Mouse (Mus musculus) spleen, postnatal 36 days (tissue): ENCODE results near the gene Trp53bp2.

Experiments used
- DNase-seq, 2 experiments: peaks; one replicate each; pipeline ENCODE4 v3.0.0; 2022; ENCODE audit warnings: low spot score in 2 of 2, mixed read lengths in 1 of 2

Gene Trp53bp2

DNA sequence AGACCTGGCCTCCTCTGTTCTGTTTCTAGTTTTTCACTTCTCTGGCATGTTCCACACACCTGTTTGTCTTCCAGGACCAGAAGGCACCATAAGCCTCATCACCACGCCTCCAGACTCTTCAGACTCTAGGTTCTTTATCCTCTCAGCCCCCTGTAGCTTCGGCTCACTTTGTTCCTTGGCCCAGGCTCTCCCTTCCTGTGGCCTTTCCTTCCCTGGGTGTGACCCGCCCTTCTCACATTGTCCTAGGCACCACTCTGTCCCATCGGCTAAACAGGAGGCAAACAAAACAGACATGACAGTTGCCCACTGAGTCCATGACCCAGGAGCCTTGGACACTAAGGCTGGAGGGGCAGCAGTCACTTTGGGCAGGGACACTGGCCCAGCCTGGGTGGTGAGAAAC is 91.3 kb downstream of the Trp53bp2 start:
- no peak for DNase-seq

DNA sequence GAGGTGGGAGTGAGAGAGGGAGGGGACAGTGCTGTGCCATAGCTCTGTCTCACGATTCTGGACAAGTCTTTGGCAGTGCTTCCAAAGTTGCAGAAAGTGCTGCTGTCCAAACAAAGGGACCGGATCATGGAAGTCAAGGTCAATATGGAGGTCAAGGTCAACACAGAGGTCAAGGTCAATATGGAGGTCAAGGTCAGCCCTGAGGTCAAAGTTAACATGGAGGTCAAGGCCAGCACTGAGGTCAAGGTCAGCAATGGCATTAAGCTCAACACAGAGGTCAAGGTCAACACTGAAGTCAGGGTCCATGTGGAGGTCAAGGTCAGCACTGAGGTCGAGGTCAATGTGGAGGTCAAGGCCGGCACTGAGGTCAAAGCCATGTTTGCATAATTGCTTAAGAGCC is 91.9 kb downstream of the Trp53bp2 start:
- no peak for DNase-seq

DNA sequence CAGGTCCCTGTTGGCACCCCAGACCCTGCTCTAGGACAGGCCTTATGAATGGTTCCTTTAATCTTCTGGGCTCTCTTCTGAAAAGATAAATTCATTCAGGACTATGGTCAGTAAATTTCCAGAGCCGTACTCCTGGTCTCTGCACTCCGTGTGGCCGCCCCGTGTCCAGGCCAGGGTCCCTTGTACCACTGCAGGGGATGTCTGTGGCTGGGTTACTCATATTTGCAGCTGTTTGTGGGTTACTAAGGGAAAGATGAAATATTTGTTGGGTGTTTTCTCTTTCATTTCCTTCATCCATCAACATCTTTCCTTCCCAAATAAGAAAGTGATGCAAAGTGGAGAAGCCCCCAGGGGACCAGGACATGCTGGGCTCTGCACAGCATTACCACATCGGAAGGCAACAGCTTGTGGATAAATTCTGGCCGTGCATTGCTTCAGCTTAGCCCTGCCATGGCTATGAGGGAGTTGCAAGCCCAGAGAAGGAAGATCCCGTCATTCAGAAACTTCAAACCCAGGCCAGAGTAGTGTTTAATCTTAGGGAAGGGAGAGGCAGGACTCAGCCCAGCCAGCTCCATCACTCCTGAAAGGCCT is 92.9 kb downstream of the Trp53bp2 start:
- DNase-seq: no peak

GRCm38 (mm10) chr1:182502491-182503050 is 93.6 kb downstream of the Trp53bp2 start:
- DNase-seq: no peak

GRCm38 (mm10) chr1:182503206-182503900 is 94.4 kb downstream of the Trp53bp2 start:
- DNase-seq: no peak

GRCm38 (mm10) chr1:182504223-182504622 is 95.3 kb downstream of the Trp53bp2 start:
- DNase-seq: peak; percentile 32 to 56

DNA sequence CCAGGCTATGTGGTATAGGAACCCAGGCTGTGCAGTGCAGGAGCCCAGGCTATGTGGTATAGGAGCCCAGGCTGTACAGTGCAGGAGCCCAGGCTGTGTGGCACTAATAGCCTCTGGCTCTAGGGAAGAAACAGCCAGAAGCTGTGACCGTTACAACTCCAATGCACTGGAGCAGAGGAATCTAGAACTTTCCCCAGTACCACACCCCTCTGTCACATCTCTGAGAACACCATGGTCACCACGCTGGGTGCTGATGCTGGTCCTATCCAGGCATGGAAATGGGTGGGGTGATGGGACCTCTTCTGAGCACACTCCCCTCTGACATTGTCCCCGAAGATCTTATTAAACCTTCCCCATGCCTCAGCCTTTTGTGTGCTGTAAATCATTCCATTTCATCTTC is 96.3 kb downstream of the Trp53bp2 start:
- no peak for DNase-seq

DNA sequence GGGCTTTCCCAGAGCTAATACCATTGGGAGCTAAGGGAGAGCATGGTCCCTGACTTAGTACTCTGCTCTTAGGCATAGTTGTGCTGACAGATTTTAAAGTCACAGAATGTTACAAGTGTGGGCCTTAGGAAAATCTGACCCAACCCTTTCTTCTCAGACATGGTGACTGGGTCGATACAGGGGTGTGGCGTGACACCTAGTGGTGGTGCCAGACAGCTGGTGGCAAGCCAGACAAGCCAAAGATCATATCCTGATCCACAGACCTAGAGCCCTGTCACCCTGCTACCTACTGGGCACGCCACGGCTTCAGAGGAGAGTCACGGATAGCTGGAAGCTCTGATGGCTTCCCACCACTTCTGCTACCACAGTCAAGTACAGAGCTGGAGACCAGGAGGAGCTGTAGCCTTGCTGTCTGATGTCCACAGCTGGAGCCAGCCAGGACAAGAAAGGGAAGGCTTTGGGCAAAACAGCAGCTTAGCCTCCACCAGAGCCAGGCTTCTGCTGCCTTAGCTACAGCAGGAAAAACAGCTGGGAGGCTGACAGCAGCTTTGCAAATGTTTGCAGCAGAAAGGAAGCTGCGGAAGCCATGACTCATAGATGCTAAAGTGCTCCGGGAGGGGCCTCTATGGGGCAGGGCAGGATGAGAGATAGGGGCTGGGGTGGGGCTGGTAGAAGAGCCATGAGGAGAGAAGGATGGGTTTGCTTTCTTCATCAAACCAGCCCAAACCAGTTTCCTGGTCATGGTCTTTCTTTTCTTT is 97.4 kb downstream of the Trp53bp2 start:
- peak; percentile 49 to 50 for DNase-seq

DNA sequence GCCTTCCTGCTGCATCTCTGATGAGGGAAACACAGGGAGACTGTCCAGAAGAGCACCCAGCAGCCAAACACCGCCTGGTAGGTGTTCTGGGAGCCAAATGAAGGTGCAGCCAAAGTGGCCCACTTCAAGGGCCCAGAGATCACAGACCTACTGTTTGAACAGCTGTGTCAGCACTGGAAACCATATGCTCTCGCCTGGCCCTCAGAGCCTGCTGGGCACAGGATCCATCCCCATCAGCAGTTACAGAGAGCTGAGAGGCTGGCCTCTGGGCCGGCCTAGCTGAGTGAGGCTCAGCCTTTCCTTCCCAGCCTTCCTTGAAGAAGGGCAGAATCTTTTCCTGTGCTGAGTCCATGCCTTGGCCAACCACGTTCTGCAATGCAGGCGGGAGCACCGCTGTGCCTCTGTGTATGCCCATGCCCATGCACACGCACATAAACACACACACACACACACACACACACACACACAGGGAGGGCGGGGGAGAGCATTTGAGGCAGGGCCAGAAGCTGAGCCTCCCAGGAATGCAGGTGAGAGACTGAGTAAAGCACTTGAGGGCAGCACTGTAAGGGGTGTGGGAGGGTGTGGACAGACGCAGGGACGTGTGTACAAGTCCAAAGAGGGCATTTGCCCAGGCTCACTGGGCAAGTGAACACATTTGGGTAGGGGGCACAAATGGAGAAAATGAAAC is 100.3 kb downstream of the Trp53bp2 start:
- no peak for DNase-seq

GRCm38 (mm10) chr1:182511073-182511472 is 102.1 kb downstream of the Trp53bp2 start:
- no peak for DNase-seq

GRCm38 (mm10) chr1:182511778-182512177 is 102.8 kb downstream of the Trp53bp2 start:
- no peak for DNase-seq
